ENCODE assay signal across 20 mouse cellular contexts in genomic region chr2:137704565-137704947, GRCm38 (mm10).
A peak's percentile ranks its signal among the peaks of the same experiment; 100 is the strongest.
DNase-seq lines count a peak whose midpoint lies in the region; ATAC-seq and TF ChIP-seq lines count a peak whose summit lies in the region.
"Had no signal": no experiment of that assay in that cellular context is flagged by ENCODE, and none has a peak within 500 bp of the region (broad histone marks: within the 10 kb centered on the region; RNA-seq: fewer than 3 reads in every experiment).

No protein-coding gene starts in this region.

- peaks cover 32% of the 10 kb centered on the region for H3K4me1 ChIP-seq in midbrain, embryonic 12.5 days
- peaks cover 15% of the 10 kb centered on the region for H3K4me1 ChIP-seq in midbrain, embryonic 16.5 days (ENCODE audit: control insufficient read depth, insufficient read depth, low read length)

- no peak overlapping the region for H3K9ac ChIP-seq in midbrain, embryonic 12.5 days (replicated peaks)
- no peak overlapping the region for H3K9ac ChIP-seq in midbrain, embryonic 16.5 days (ENCODE audit: low read depth, low read length)
- H3K9ac ChIP-seq: embryonic facial prominence, embryonic 12.5 days; hindbrain, embryonic 12.5 days had no signal

- peak overlapping the region; percentile 41 for H3K4me2 ChIP-seq in midbrain, embryonic 12.5 days (replicated peaks)
- no peak overlapping the region for H3K4me2 ChIP-seq in midbrain, embryonic 16.5 days (ENCODE audit: low read length)
- H3K4me2 ChIP-seq in myocyte (ENCODE audit: low read depth): peak overlapping the region; percentile 51
- H3K4me2 ChIP-seq: embryonic facial prominence, embryonic 12.5 days; hindbrain, embryonic 12.5 days had no signal

- 0 out of 2 replicates have a peak, but pooled peaks have one; percentile 23 for ATAC-seq in cerebellum, adult (ENCODE audit: insufficient number of reproducible peaks, low FRiP score, low TSS enrichment)
- no peak for ATAC-seq in midbrain, embryonic 12.5 days (ENCODE audit: low FRiP score, low read depth)
- no peak for ATAC-seq in midbrain, embryonic 16.5 days
- ATAC-seq: CD4-positive, CD25-positive, alpha-beta regulatory T cell, adult 4 months; hindbrain, embryonic 16.5 days had no signal

- no peak for TF ChIP-seq POLR2A in myocyte (IDR thresholded peaks at IDR 0.05; ENCODE audit: insufficient read length, low read depth)

- peaks cover 44% of the 10 kb centered on the region for H3K27me3 ChIP-seq in midbrain, embryonic 12.5 days
- 0 out of 2 replicates have a peak, but pooled peaks cover 2% of the 10 kb centered on the region for H3K27me3 ChIP-seq in midbrain, embryonic 16.5 days (ENCODE audit: control insufficient read depth, insufficient read depth, low read depth, low read length)
- no peaks in the 10 kb centered on the region for H3K27me3 ChIP-seq in myocyte (ENCODE audit: control insufficient read depth, insufficient read depth, insufficient read length)
- H3K27me3 ChIP-seq: embryonic facial prominence, embryonic 12.5 days had no signal

- H3K27ac ChIP-seq in midbrain, embryonic 12.5 days (replicated peaks): no peak overlapping the region
- no peak overlapping the region for H3K27ac ChIP-seq in midbrain, embryonic 16.5 days (ENCODE audit: low read length)
- H3K27ac ChIP-seq: embryonic facial prominence, embryonic 12.5 days; heart, embryonic 10.5 days; hindbrain, embryonic 12.5 days had no signal

- no peak overlapping the region for H3ac ChIP-seq in myocyte (ENCODE audit: control insufficient read depth, insufficient read length)

- no peaks in the 10 kb centered on the region for H3K9me3 ChIP-seq in midbrain, embryonic 12.5 days
- no peaks in the 10 kb centered on the region for H3K9me3 ChIP-seq in midbrain, embryonic 16.5 days (replicated peaks; ENCODE audit: control insufficient read depth, low read length, poor library complexity, severe bottlenecking)
- H3K9me3 ChIP-seq: embryonic facial prominence, embryonic 12.5 days; heart, embryonic 10.5 days; hindbrain, embryonic 12.5 days had no signal

- H3K36me3 ChIP-seq in midbrain, embryonic 12.5 days: no peaks in the 10 kb centered on the region
- H3K36me3 ChIP-seq in midbrain, embryonic 16.5 days (ENCODE audit: control insufficient read depth, insufficient read depth, low read length): no peaks in the 10 kb centered on the region
- H3K36me3 ChIP-seq in myocyte (ENCODE audit: control insufficient read depth, insufficient read depth): no peaks in the 10 kb centered on the region
- H3K36me3 ChIP-seq: embryonic facial prominence, embryonic 12.5 days; G1E; heart, embryonic 10.5 days; hindbrain, embryonic 12.5 days had no signal

- H3K79me2 ChIP-seq in myocyte (ENCODE audit: control insufficient read depth, insufficient read depth): no peaks in the 10 kb centered on the region

- DNase-seq in cerebellum, postnatal 36 days: no peak
- DNase-seq in kidney, adult 11 months: peak; percentile 23
- DNase-seq in kidney, adult 18-20 months: no peak
- no peak for DNase-seq in urinary bladder, adult 2 months (ENCODE audit: low spot score)
- DNase-seq: adrenal gland, postnatal 14 days; B cell, adult 2 months; gastrocnemius, postnatal 10 days; heart, adult 18-20 months; heart, postnatal 10 days; heart, postnatal 4 days had no signal

- WGBS in midbrain, embryonic 12.5 days: 39% methylated on average over 6 of the region's 6 CpGs
- WGBS in midbrain, embryonic 16.5 days: 41% methylated on average over 6 of the region's 6 CpGs

- H3K4me3 ChIP-seq in midbrain, embryonic 12.5 days: no peak overlapping the region
- no peak overlapping the region for H3K4me3 ChIP-seq in midbrain, embryonic 16.5 days (ENCODE audit: low read depth, low read length)
- H3K4me3 ChIP-seq in myocyte: no peak overlapping the region
- H3K4me3 ChIP-seq: embryonic facial prominence, embryonic 12.5 days; heart, embryonic 10.5 days; hindbrain, embryonic 12.5 days had no signal

TF ChIP-seq in myocyte, 11 proteins besides CTCF, POLR2A, EP300 and RAD21:
- TF ChIP-seq TCF12 (IDR thresholded peaks at IDR 0.05; ENCODE audit: insufficient read depth, poor library complexity, severe bottlenecking) (no peak), CEBPB (IDR thresholded peaks at IDR 0.05; ENCODE audit: insufficient read depth, poor library complexity, severe bottlenecking) (no peak), E2F4 (IDR thresholded peaks at IDR 0.05; ENCODE audit: insufficient read depth) (no peak), USF1 (IDR thresholded peaks at IDR 0.05; ENCODE audit: low read depth) (no peak), SRF (IDR thresholded peaks at IDR 0.05; ENCODE audit: control insufficient read depth, insufficient read length, low read depth) (no peak), MAX (IDR thresholded peaks at IDR 0.05; ENCODE audit: low read depth) (no peak)
